Mouse (Mus musculus): ENCODE results near the gene B430218F22Rik. TPM values are rescaled to one million over a fixed set of nuclear protein-coding genes. Genes with fewer than 3 reads are reported as not detected.

B430218F22Rik gene
- polyA plus RNA-seq, 1 experiment from 2014 or later, result 1.2 TPM

- ATAC-seq (ENCODE audit: low FRiP score), result no peak
- Histone ChIP-seq H3K27me3 (ENCODE audit: control insufficient read depth, insufficient read depth, low read length) (no peaks in the 10 kb centered on the region), H3K4me2 (replicated peaks; ENCODE audit: low read depth, low read length) (no peak overlapping the region), H3K4me1 (replicated peaks; ENCODE audit: control insufficient read depth, insufficient read depth, low read length) (no peaks in the 10 kb centered on the region), H3K9ac (ENCODE audit: low read depth, low read length) (no peak overlapping the region), H3K27ac (ENCODE audit: low read depth, low read length) (no peak overlapping the region), H3K9me3 (ENCODE audit: control insufficient read depth, low read length) (no peaks in the 10 kb centered on the region), H3K36me3 (ENCODE audit: control insufficient read depth, insufficient read depth, low read length) (no peaks in the 10 kb centered on the region), H3K4me3 (ENCODE audit: low read depth, low read length) (no peak overlapping the region)
- no peak for DNase-seq (ENCODE audit: low spot score)
- WGBS, result 88% methylated on average over 3 of the region's 3 CpGs
These were observed 9.4 kb downstream of the B430218F22Rik start for GRCm38 (mm10) chr13:118395803-118396202.

- Histone ChIP-seq H3K4me3 (ENCODE audit: low read depth, low read length) (no peak overlapping the region), H3K4me1 (replicated peaks; ENCODE audit: control insufficient read depth, insufficient read depth, low read length) (no peaks in the 10 kb centered on the region), H3K27me3 (ENCODE audit: control insufficient read depth, insufficient read depth, low read length) (no peaks in the 10 kb centered on the region), H3K4me2 (replicated peaks; ENCODE audit: low read depth, low read length) (no peak overlapping the region), H3K9me3 (ENCODE audit: control insufficient read depth, low read length) (no peaks in the 10 kb centered on the region), H3K36me3 (ENCODE audit: control insufficient read depth, insufficient read depth, low read length) (no peaks in the 10 kb centered on the region), H3K27ac (ENCODE audit: low read depth, low read length) (no peak overlapping the region), H3K9ac (ENCODE audit: low read depth, low read length) (no peak overlapping the region)
- ATAC-seq (ENCODE audit: low FRiP score) (no peak), DNase-seq (ENCODE audit: low spot score) (no peak)
- 66% methylated on average over 6 of the region's 6 CpGs for WGBS
These were observed 13.9 kb downstream of the B430218F22Rik start for GRCm38 (mm10) chr13:118400340-118400739.

DNA sequence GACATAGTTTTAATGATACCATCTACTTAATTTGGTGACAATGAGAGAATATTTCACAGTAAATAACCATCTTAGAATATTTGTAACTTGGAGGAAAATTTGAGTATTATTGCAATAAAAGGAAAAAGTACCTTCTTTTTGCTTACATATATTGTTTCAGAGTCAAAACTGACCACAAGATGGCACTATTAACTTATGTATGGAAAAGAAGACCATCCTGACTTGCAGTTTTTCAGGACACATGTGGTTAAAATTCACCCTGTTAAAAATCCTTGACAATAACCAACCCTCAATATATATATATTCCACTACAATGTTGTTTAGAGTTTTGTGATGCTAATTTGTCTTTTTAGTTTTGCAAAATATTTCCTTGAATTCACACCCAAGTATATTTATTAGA lies 17.1 kb downstream of the B430218F22Rik start:
- Histone ChIP-seq H3K36me3 (ENCODE audit: control insufficient read depth, insufficient read depth, low read length) (no peaks in the 10 kb centered on the region), H3K9me3 (ENCODE audit: control insufficient read depth, low read length) (no peaks in the 10 kb centered on the region), H3K9ac (ENCODE audit: low read depth, low read length) (no peak overlapping the region), H3K27ac (ENCODE audit: low read depth, low read length) (no peak overlapping the region), H3K4me3 (ENCODE audit: low read depth, low read length) (no peak overlapping the region), H3K4me2 (replicated peaks; ENCODE audit: low read depth, low read length) (no peak overlapping the region), H3K4me1 (replicated peaks; ENCODE audit: control insufficient read depth, insufficient read depth, low read length) (no peaks in the 10 kb centered on the region), H3K27me3 (ENCODE audit: control insufficient read depth, insufficient read depth, low read length) (no peaks in the 10 kb centered on the region)
- DNase-seq (ENCODE audit: low spot score) (peak; percentile 69), ATAC-seq (ENCODE audit: low FRiP score) (peak; percentile 45; the same call in 1 of the 2 replicates)

GRCm38 (mm10) chr13:118411297-118411992 lies 25.0 kb downstream of the B430218F22Rik start:
- Histone ChIP-seq H3K4me2 (replicated peaks; ENCODE audit: low read depth, low read length) (no peak overlapping the region), H3K36me3 (ENCODE audit: control insufficient read depth, insufficient read depth, low read length) (no peaks in the 10 kb centered on the region), H3K27ac (ENCODE audit: low read depth, low read length) (no peak overlapping the region), H3K27me3 (ENCODE audit: control insufficient read depth, insufficient read depth, low read length) (no peaks in the 10 kb centered on the region), H3K9ac (ENCODE audit: low read depth, low read length) (no peak overlapping the region), H3K4me3 (ENCODE audit: low read depth, low read length) (no peak overlapping the region), H3K4me1 (replicated peaks; ENCODE audit: control insufficient read depth, insufficient read depth, low read length) (no peaks in the 10 kb centered on the region), H3K9me3 (ENCODE audit: control insufficient read depth, low read length) (no peaks in the 10 kb centered on the region)
- WGBS, result 83% methylated on average over 6 of the region's 6 CpGs
- DNase-seq (ENCODE audit: low spot score) (no peak), ATAC-seq (ENCODE audit: low FRiP score) (no peak)

- no peak overlapping the region for H3K4me2 ChIP-seq (replicated peaks; ENCODE audit: low read depth, low read length)
- DNase-seq (ENCODE audit: low spot score), result no peak
- no peak for ATAC-seq (ENCODE audit: low FRiP score)
- no peaks in the 10 kb centered on the region for H3K27me3 ChIP-seq (ENCODE audit: control insufficient read depth, insufficient read depth, low read length)
- no peak overlapping the region for H3K9ac ChIP-seq (ENCODE audit: low read depth, low read length)
- no peaks in the 10 kb centered on the region for H3K4me1 ChIP-seq (replicated peaks; ENCODE audit: control insufficient read depth, insufficient read depth, low read length)
- H3K9me3 ChIP-seq (ENCODE audit: control insufficient read depth, low read length), result no peaks in the 10 kb centered on the region
- H3K27ac ChIP-seq (ENCODE audit: low read depth, low read length), result no peak overlapping the region
- no peak overlapping the region for H3K4me3 ChIP-seq (ENCODE audit: low read depth, low read length)
- WGBS, result 41% methylated on average over 4 of the region's 4 CpGs
- H3K36me3 ChIP-seq (ENCODE audit: control insufficient read depth, insufficient read depth, low read length), result no peaks in the 10 kb centered on the region
These were observed 31.7 kb downstream of the B430218F22Rik start for GRCm38 (mm10) chr13:118418163-118418562.

GRCm38 (mm10) chr13:118420408-118420807 lies 34.0 kb downstream of the B430218F22Rik start:
- ATAC-seq (ENCODE audit: low FRiP score), result no peak

GRCm38 (mm10) chr13:118420847-118421246 lies 34.4 kb downstream of the B430218F22Rik start:
- Histone ChIP-seq H3K9ac (ENCODE audit: low read depth, low read length) (no peak overlapping the region), H3K9me3 (ENCODE audit: control insufficient read depth, low read length) (no peaks in the 10 kb centered on the region), H3K36me3 (ENCODE audit: control insufficient read depth, insufficient read depth, low read length) (no peaks in the 10 kb centered on the region), H3K4me3 (ENCODE audit: low read depth, low read length) (no peak overlapping the region), H3K27me3 (ENCODE audit: control insufficient read depth, insufficient read depth, low read length) (no peaks in the 10 kb centered on the region), H3K4me1 (replicated peaks; ENCODE audit: control insufficient read depth, insufficient read depth, low read length) (no peaks in the 10 kb centered on the region), H3K4me2 (replicated peaks; ENCODE audit: low read depth, low read length) (no peak overlapping the region), H3K27ac (ENCODE audit: low read depth, low read length) (no peak overlapping the region)
- ATAC-seq (ENCODE audit: low FRiP score), result no peak
- DNase-seq (ENCODE audit: low spot score), result no peak
- 79% methylated on average over 1 of the region's 1 CpGs for WGBS

More at GRCm38 (mm10) chr13:118420408-118420807, 34.0 kb downstream of the B430218F22Rik start:
- Histone ChIP-seq H3K9ac (ENCODE audit: low read depth, low read length) (no peak overlapping the region), H3K36me3 (ENCODE audit: control insufficient read depth, insufficient read depth, low read length) (no peaks in the 10 kb centered on the region), H3K4me3 (ENCODE audit: low read depth, low read length) (no peak overlapping the region), H3K4me2 (replicated peaks; ENCODE audit: low read depth, low read length) (no peak overlapping the region), H3K27ac (ENCODE audit: low read depth, low read length) (no peak overlapping the region), H3K4me1 (replicated peaks; ENCODE audit: control insufficient read depth, insufficient read depth, low read length) (no peaks in the 10 kb centered on the region), H3K27me3 (ENCODE audit: control insufficient read depth, insufficient read depth, low read length) (no peaks in the 10 kb centered on the region), H3K9me3 (ENCODE audit: control insufficient read depth, low read length) (no peaks in the 10 kb centered on the region)
- 74% methylated on average over 1 of the region's 1 CpGs for WGBS
- no peak for DNase-seq (ENCODE audit: low spot score)

Other genes with a start within 250 kb of the B430218F22Rik start
- gene Mrps30, start 622 bp downstream of the B430218F22Rik start, polyA plus RNA-seq (2014; fragmentation: Nextera tagmentation; extraction: Ambion mirVana), result 37.7 and 37.8 TPM in 2 replicates

All from hindbrain, embryonic 11.5 days (tissue).